Mouse (Mus musculus) heart, embryonic 14.5 days (tissue): Measurements from ENCODE around the gene Scmh1. TPM values are rescaled to one million over a fixed set of nuclear protein-coding genes. Genes with fewer than 3 reads are reported as not detected.
A peak's percentile ranks its signal among the peaks of the same experiment; 100 is the strongest.

Experiments used
- ATAC-seq: fragments of 200-750 bp; cut with Nextera tagmentation; 2 replicates; pipeline ENCODE4 v1.8.0; 2017; ENCODE audit warnings: low read depth, moderate TSS enrichment; ENCODE audit not compliant: insufficient number of reproducible peaks, insufficient read depth, low FRiP score
- H3K27ac ChIP-seq, 2 experiments: fragments of 200-500 bp in 1 of 2; fragments of 300-500 bp in 1 of 2; sonication (generic) in 1 of 2; replicated peaks in 1 of 2; 2 replicates each; pipeline ENCODE4 v1.5.1; 2012 to 2014; ENCODE audit warnings: low read depth in 2 of 2, low read length in 2 of 2, control low read depth in 1 of 2, mild to moderate bottlenecking in 1 of 2, mixed read lengths in 1 of 2; ENCODE audit not compliant: control insufficient read depth in 1 of 2, insufficient read depth in 1 of 2
- H3K27me3 ChIP-seq: fragments of 300-500 bp; sonication (generic); 2 replicates; pipeline ENCODE4 v1.6.1; 2014; ENCODE audit warnings: mild to moderate bottlenecking, low read length, control low read depth; ENCODE audit not compliant: control insufficient read depth, insufficient read depth
- H3K36me3 ChIP-seq: fragments of 300-500 bp; sonication (generic); 2 replicates; pipeline ENCODE4 v1.6.1; 2014; ENCODE audit warnings: mild to moderate bottlenecking, control low read depth, low read length, mixed read lengths; ENCODE audit not compliant: control insufficient read depth, insufficient read depth
- H3K4me1 ChIP-seq, 2 experiments: fragments of 200-500 bp in 1 of 2; fragments of 300-500 bp in 1 of 2; sonication (generic) in 1 of 2; 2 replicates each; pipeline ENCODE4 v1.6.1; 2012 to 2014; ENCODE audit warnings: low read length in 2 of 2, control low read depth in 1 of 2, mixed read lengths in 1 of 2; ENCODE audit not compliant: control insufficient read depth in 2 of 2, insufficient read depth in 2 of 2
- H3K4me2 ChIP-seq: fragments of 300-500 bp; sonication (generic); 2 replicates; pipeline ENCODE4 v1.6.1; 2014; ENCODE audit warnings: mild to moderate bottlenecking, low read length
- H3K4me3 ChIP-seq, 2 experiments: fragments of 200-500 bp in 1 of 2; fragments of 300-500 bp in 1 of 2; sonication (generic) in 1 of 2; 2 replicates each; pipeline ENCODE4 v1.5.1; 2012 to 2014; ENCODE audit warnings: low read length in 2 of 2, mild to moderate bottlenecking in 2 of 2, control low read depth in 1 of 2, low read depth in 1 of 2, moderate library complexity in 1 of 2; ENCODE audit not compliant: control insufficient read depth in 1 of 2, insufficient read depth in 1 of 2
- H3K9ac ChIP-seq: fragments of 300-500 bp; sonication (generic); 2 replicates; pipeline ENCODE4 v1.6.1; 2014; ENCODE audit warnings: mild to moderate bottlenecking, low read length
- H3K9me3 ChIP-seq: fragments of 300-500 bp; sonication (generic); 2 replicates; pipeline ENCODE4 v1.6.1; 2016; ENCODE audit warnings: low read length, control low read depth; ENCODE audit not compliant: control insufficient read depth
- WGBS: fragments of 180-500 bp; shearing (Covaris S2); extraction: QIAGEN DNeasy Blood & Tissue Kit; methylation state at CpG from one replicate; pipeline ENCODE4 v1.1.7; 2014; 5-methylcytosine and 5-hydroxymethylcytosine counted together
- polyA plus RNA-seq: library from polyadenylated mRNA; unstranded; fragments of >200 nt; fragmentation: Nextera tagmentation; extraction: Ambion mirVana; gene quantifications from 2 replicates; pipeline ENCODE4 v1.2.1, GENCODE M21; 2014

Gene Scmh1
- polyA plus RNA-seq, 1 experiment from 2014 or later, result 81.6 TPM

- Histone ChIP-seq H3K36me3 (no peaks in the 10 kb centered on the region), H3K27ac (peak overlapping the region; percentile 47 to 96; a peak in 3 of 4 replicates), H3K9me3 (no peaks in the 10 kb centered on the region), H3K27me3 (no peaks in the 10 kb centered on the region), H3K4me3 (peak overlapping the region; percentile 90 to 98), H3K4me1 (peaks cover 8 to 26% of the 10 kb centered on the region in 2 experiments), H3K4me2 (peak overlapping the region; percentile 72), H3K9ac (peak overlapping the region; percentile 98)
- no peak for ATAC-seq
- WGBS, result 9% methylated on average over 18 of the region's 21 CpGs
These were observed 320 bp upstream of the Scmh1 start for GRCm38 (mm10) chr4:120404778-120405143.

- Histone ChIP-seq H3K9ac (peak overlapping the region; percentile 98), H3K27me3 (no peaks in the 10 kb centered on the region), H3K4me2 (peak overlapping the region; percentile 72), H3K27ac (peak overlapping the region; percentile 88 to 96), H3K36me3 (no peaks in the 10 kb centered on the region), H3K9me3 (no peaks in the 10 kb centered on the region), H3K4me1 (peaks cover 8 to 26% of the 10 kb centered on the region in 2 experiments), H3K4me3 (peak overlapping the region; percentile 90 to 98)
- no peak; the same call in 1 of the 2 replicates for ATAC-seq
- 1% methylated on average over 25 of the region's 25 CpGs for WGBS
These were observed 941 bp downstream of the Scmh1 start for GRCm38 (mm10) chr4:120405806-120406638.

GRCm38 (mm10) chr4:120406639-120407273 is 1.7 kb downstream of the Scmh1 start:
- H3K27me3 ChIP-seq, result no peaks in the 10 kb centered on the region
- 46% methylated on average over 3 of the region's 3 CpGs for WGBS
- peaks cover 8 to 26% of the 10 kb centered on the region in 2 experiments for H3K4me1 ChIP-seq
- H3K27ac ChIP-seq, result peak overlapping the region; percentile 88 to 96; a peak in 3 of 4 replicates
- no peak for ATAC-seq
- no peaks in the 10 kb centered on the region for H3K9me3 ChIP-seq
- H3K4me3 ChIP-seq, result peak overlapping the region; percentile 90 to 98; a peak in 3 of 4 replicates
- peak overlapping the region; percentile 98 for H3K9ac ChIP-seq
- no peaks in the 10 kb centered on the region for H3K36me3 ChIP-seq
- H3K4me2 ChIP-seq, result peak overlapping the region; percentile 72

- H3K27ac ChIP-seq, result no peak overlapping the region
- no peaks in the 10 kb centered on the region for H3K36me3 ChIP-seq
- 66% methylated on average over 4 of the region's 4 CpGs for WGBS
- no peak overlapping the region for H3K4me3 ChIP-seq
- H3K4me2 ChIP-seq, result no peak overlapping the region
- no peaks in the 10 kb centered on the region for H3K9me3 ChIP-seq
- peaks cover 6 to 29% of the 10 kb centered on the region in 2 experiments; a peak in 3 of 4 replicates for H3K4me1 ChIP-seq
- ATAC-seq, result no peak
- no peak overlapping the region for H3K9ac ChIP-seq
- no peaks in the 10 kb centered on the region for H3K27me3 ChIP-seq
These were observed 13.0 kb downstream of the Scmh1 start for GRCm38 (mm10) chr4:120418053-120418452.

- Histone ChIP-seq H3K36me3 (no peaks in the 10 kb centered on the region), H3K9ac (no peak overlapping the region), H3K4me2 (no peak overlapping the region), H3K4me1 (peaks cover 6 to 29% of the 10 kb centered on the region in 2 experiments; a peak in 3 of 4 replicates), H3K4me3 (no peak overlapping the region), H3K27me3 (no peaks in the 10 kb centered on the region), H3K27ac (no peak overlapping the region), H3K9me3 (no peaks in the 10 kb centered on the region)
- no peak for ATAC-seq
These were observed 15.1 kb downstream of the Scmh1 start for GRCm38 (mm10) chr4:120420193-120420592.

GRCm38 (mm10) chr4:120420685-120421084 is 15.6 kb downstream of the Scmh1 start:
- H3K27ac ChIP-seq, result no peak overlapping the region
- H3K9ac ChIP-seq, result no peak overlapping the region
- no peaks in the 10 kb centered on the region for H3K9me3 ChIP-seq
- no peaks in the 10 kb centered on the region for H3K27me3 ChIP-seq
- no peaks in the 10 kb centered on the region for H3K36me3 ChIP-seq
- no peak for ATAC-seq
- no peak overlapping the region for H3K4me2 ChIP-seq
- no peak overlapping the region for H3K4me3 ChIP-seq
- H3K4me1 ChIP-seq, result peaks cover 6 to 29% of the 10 kb centered on the region in 2 experiments; a peak in 3 of 4 replicates

- Histone ChIP-seq H3K27me3 (no peaks in the 10 kb centered on the region), H3K4me1 (peaks cover 2 to 3% of the 10 kb centered on the region in 2 experiments; a peak in 1 of 4 replicates), H3K4me3 (no peak overlapping the region), H3K27ac (no peak overlapping the region), H3K9me3 (no peaks in the 10 kb centered on the region), H3K4me2 (no peak overlapping the region), H3K9ac (no peak overlapping the region), H3K36me3 (no peaks in the 10 kb centered on the region)
- ATAC-seq, result no peak
These were observed 25.5 kb downstream of the Scmh1 start for GRCm38 (mm10) chr4:120430601-120431000.
